Mouse (Mus musculus): ENCODE measurements around the gene Entr1.

DNA sequence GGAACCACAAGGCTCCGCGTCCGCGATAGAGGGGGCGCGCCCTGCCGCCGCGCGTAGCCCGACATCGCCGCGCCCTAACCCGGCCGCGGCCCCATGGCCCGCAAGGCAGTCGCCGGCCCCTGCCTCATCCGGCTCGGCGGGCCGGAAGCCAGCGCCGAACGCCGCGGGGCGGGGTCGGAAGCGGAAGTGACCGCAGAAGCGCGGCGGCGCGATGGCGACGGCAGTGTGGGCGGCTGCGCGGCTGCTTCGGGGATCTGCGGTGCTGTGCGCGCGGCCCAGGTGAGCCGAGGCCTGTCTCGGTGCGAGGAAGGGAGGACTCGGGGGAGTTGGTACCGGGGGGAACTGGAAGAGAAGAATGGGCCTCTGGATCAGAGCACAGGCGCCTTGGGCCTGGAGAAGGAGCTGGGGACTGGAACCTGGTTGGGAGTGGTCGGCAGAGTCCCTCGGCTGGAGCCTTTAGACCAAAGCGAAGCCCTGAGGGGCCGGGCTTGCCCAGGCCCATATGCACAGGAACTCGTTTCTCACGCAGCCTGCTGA, at the start of gene Entr1, which contains the start of gene Pmpca:
- TF ChIP-seq TAL1 (IDR thresholded peaks at IDR 0.05; ENCODE audit: low read length) (no peak), GATA1 (IDR thresholded peaks at IDR 0.05; ENCODE audit: low read length) (no peak)

All from erythroblast, embryonic 14.5 days (primary cell).